Mouse (Mus musculus) megakaryocyte-erythroid progenitor cell, adult 5-6 weeks (primary cell): ENCODE measurements at regions not wholly inside any gene's neighbourhood (a gene's known extent, or its start where the extent isn't known, plus 50 kb on each side); places are given as distances from the start of the nearest gene placed in this dataset.

Experiments
- ATAC-seq: replicated peaks from 2 replicates; pipeline ENCODE4 v1.8.0; 2016; ENCODE audit warnings: mild to moderate bottlenecking, inconsistent platforms; ENCODE audit not compliant: severe bottlenecking, poor library complexity, low FRiP score, low TSS enrichment

DNA sequence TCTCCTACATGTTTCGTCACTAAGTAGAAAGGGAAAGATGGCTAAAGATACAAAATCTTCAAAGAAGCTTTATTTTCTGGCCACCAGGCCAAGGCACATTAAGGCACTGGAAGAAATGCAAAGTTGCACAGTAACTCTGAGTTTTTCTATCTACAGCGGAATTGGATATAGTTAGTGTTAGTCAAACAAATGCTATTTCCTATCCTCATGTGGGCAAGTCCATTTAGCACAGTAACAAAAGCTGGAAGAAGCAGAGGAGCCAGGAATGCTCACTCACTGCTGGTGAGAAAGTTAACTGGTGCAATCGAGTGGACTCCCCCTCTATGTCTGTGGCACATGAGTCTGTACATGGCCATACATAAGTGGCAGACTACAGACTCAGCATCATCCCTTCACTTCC, 300.9 kb downstream of the Arl4a start:
- ATAC-seq, result no peak

GRCm38 (mm10) chr12:39736097-39736920, 301.5 kb downstream of the Arl4a start:
- no peak for ATAC-seq

GRCm38 (mm10) chr12:39734176-39734575, 303.6 kb downstream of the Arl4a start:
- no peak for ATAC-seq

DNA sequence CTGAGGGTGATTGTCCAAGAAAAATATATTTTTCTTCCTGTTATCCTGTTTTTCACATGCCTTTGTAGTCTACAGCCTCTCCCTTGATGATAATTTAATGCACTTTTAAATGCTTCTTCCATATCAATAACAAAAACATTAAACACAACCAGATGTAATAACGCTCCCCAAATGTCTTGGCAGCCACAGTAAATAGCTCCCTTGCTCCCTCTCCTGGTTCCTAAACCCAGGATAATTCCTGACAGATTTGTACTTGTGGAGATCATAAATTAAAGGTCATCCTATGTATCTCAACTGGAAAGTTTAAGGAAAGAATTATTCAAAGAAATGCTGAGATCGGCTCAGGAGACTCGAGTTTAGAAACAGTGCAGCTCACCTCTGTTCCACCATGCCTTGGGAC, 306.6 kb downstream of the Arl4a start:
- no peak for ATAC-seq

DNA sequence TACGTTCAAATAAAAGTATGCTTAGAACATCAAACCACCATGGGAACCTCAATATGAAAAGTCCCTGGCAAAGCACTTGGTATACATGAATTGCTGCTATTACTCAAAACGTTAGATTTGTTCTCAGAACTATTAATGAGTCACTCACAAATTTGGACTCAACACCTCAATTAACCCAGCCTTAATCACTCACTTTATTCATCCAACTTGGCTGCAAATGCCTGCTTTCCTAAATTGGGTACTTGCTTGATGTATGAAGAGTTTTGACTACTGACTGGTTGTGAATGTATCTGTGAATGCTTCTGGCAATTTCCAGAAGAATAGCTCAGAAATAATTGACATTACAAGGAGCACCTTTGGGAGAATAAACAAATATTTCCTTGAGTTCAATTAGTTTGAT, 308.6 kb downstream of the Arl4a start:
- ATAC-seq, result no peak

DNA sequence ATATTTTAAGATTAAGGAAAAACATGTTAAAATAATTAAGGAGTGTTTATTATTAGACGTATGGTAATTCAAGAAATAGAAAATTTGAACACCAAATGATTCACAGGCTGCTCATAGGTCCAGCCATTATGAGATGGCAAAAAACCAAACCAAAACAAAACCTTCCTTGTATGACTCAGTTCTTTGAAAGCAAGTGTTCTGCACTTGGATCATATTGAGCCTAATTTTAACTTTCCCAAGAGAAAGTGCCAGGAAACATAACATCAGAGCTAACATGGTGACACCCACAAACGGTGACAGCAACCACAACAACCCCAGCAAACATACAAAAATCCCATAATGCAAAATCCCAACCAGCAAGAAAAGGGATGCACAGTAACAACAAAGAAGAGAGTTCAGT, 313.7 kb downstream of the Arl4a start:
- no peak for ATAC-seq

GRCm38 (mm10) chr12:39715120-39715519, 322.7 kb downstream of the Arl4a start:
- no peak for ATAC-seq

DNA sequence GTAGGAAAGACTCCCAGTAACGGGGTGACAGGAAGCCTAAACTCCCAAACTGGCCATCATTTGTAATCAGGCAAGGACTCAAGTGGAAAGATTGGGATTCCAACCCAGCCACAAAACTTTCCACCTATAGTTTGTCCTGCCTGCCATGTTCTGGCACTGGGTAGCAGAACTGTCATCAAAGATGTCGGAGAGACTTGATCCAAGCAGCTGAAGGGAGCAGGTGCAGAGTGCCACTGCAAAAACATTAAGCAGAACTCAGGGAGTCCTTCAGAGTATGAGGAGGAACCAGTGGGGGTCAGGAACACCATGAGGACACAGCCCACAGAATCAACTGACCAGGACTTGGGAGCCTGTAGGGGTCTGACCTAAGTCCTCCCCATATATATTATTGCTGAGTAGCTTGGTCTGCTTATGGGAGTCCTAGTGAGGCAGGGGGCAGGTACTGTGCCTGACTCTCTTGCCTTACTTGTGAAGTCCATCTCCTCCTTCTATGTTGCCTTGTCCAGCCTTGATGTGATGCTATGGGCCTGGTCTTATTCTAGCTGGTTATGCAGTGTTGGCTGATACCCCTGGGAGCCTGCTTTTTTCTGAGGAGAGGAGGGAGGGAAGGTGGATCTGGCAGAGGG, 323.5 kb downstream of the Arl4a start:
- no peak for ATAC-seq

GRCm38 (mm10) chr12:39711807-39712206, 326.0 kb downstream of the Arl4a start:
- no peak for ATAC-seq

DNA sequence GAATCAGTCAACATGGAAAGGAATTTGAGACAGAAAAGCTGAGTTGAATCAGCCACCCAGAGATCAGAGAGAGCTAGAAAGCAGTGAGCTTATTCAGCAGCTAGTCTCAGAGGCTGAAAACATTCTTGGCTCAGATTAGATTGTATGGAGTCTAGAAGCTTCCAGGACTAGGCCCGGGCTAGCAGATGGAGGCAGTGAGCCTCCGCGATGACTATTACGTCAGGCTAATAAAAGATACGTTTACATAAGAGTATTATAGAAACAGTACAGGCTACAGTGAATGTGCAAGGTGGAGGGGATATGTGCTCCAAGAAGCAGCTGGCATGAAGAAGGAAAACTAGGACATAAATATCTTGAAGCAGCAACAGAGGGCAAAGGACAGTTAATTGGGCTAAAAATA, 328.0 kb downstream of the Arl4a start:
- no peak for ATAC-seq

GRCm38 (mm10) chr12:39697182-39697581, 340.6 kb downstream of the Arl4a start:
- no peak for ATAC-seq

GRCm38 (mm10) chr12:39695322-39695721, 342.5 kb downstream of the Arl4a start:
- no peak for ATAC-seq

- ATAC-seq, result no peak
Observed at GRCm38 (mm10) chr12:39692043-39692442, 345.8 kb downstream of the Arl4a start.

GRCm38 (mm10) chr12:39685399-39685798, 352.4 kb downstream of the Arl4a start:
- no peak for ATAC-seq

- ATAC-seq, result no peak
Observed at GRCm38 (mm10) chr12:39682121-39682520, 355.7 kb downstream of the Arl4a start.

- ATAC-seq, result no peak
Observed at GRCm38 (mm10) chr12:39675608-39676007, 362.2 kb downstream of the Arl4a start.

- ATAC-seq, result no peak
Observed at GRCm38 (mm10) chr12:39667701-39668100, 370.1 kb downstream of the Arl4a start.

- ATAC-seq, result peak; percentile 99
Observed at GRCm38 (mm10) chr12:39665448-39665847, 372.4 kb downstream of the Arl4a start.

DNA sequence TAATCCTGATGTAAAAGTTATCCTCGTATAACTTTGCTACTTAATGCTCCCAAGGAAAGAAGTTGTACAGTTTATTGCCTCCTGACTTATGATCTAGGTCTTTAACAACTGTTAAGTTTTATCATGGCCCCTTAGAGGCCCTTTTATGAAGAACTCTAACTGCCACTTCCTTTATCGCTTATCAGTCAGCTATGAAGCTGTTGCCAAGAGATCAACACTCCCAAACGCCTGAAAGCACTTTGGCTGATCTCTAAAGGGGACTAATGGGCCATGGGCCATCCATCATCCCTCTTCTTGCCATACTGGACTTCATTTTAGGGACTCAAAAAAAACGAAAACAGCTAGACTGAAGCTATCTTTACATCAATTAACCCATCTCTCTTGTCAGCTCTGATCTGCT, 377.4 kb downstream of the Arl4a start:
- ATAC-seq, result no peak

- no peak for ATAC-seq
Observed at GRCm38 (mm10) chr12:39656606-39657005, 381.2 kb downstream of the Arl4a start.

DNA sequence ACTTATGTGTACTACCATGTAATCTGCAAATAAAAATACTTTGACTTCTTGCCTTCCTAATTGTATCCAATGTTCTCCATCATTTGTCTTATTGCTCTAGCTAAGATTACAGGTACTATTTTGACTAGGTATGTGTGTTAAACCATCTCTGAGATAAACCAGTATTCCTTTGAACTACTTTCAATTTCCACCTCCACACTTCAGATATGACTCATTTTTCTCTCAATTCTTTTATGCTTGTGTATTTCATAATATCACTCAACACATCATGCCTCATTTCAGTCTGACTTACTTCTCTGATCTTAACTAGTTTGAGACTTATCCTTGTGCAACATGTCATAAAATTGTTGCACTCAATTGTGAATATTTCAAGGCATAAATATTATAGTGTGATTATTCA, 388.9 kb downstream of the Arl4a start:
- ATAC-seq, result no peak
